Mouse (Mus musculus) heart, postnatal 0 days (tissue): ENCODE data around the gene Poc5. TPM values are rescaled to one million over a fixed set of nuclear protein-coding genes. Genes with fewer than 3 reads are reported as not detected.

Experiments
- ATAC-seq: fragments of 200-750 bp; cut with Nextera tagmentation; 2 replicates; pipeline ENCODE4 v1.8.0; 2017; ENCODE audit warnings: low read depth, moderate number of reproducible peaks, moderate library complexity; ENCODE audit not compliant: insufficient read depth
- DNase-seq: peaks from one replicate; pipeline ENCODE4 v3.0.0-alpha.2; 2016; ENCODE audit warnings: low spot score
- H3K27ac ChIP-seq: fragments of 300-500 bp; sonication (generic); 2 replicates; pipeline ENCODE4 v1.5.1; 2014; ENCODE audit warnings: low read depth, mild to moderate bottlenecking
- H3K27me3 ChIP-seq: fragments of 300-500 bp; sonication (generic); 2 replicates; pipeline ENCODE4 v1.6.1; 2014; ENCODE audit warnings: low read length, mixed read lengths; ENCODE audit not compliant: control insufficient read depth, insufficient read depth
- H3K36me3 ChIP-seq: fragments of 300-500 bp; sonication (generic); replicated peaks from 2 replicates; pipeline ENCODE4 v1.6.1; 2014; ENCODE audit warnings: low read length, mixed read lengths; ENCODE audit not compliant: control insufficient read depth, insufficient read depth
- H3K4me1 ChIP-seq: fragments of 300-500 bp; sonication (generic); 2 replicates; pipeline ENCODE4 v1.6.1; 2014; ENCODE audit warnings: antibody characterized with exemption; ENCODE audit not compliant: control insufficient read depth, insufficient read depth
- H3K4me2 ChIP-seq: fragments of 300-500 bp; sonication (generic); 2 replicates; pipeline ENCODE4 v1.6.1; 2014; ENCODE audit warnings: low read depth, mild to moderate bottlenecking, low read length, moderate library complexity
- H3K4me3 ChIP-seq: fragments of 300-500 bp; sonication (generic); 2 replicates; pipeline ENCODE4 v1.5.1; 2014; ENCODE audit warnings: low read depth, low read length
- H3K9ac ChIP-seq: fragments of 300-500 bp; sonication (generic); replicated peaks from 2 replicates; pipeline ENCODE4 v1.6.1; 2014; ENCODE audit warnings: low read depth, low read length, mixed read lengths
- H3K9me3 ChIP-seq: fragments of 300-500 bp; sonication (generic); replicated peaks from 2 replicates; pipeline ENCODE4 v1.6.1; 2016; ENCODE audit warnings: low read length; ENCODE audit not compliant: control insufficient read depth
- CTCF ChIP-seq: IDR thresholded peaks from 2 replicates; pipeline ENCODE4 v1.5.1; 2016; ENCODE audit warnings: antibody characterized with exemption, control low read depth, low read depth
- EP300 ChIP-seq: IDR thresholded peaks from 2 replicates; pipeline ENCODE4 v1.6.1; 2016; ENCODE audit warnings: antibody characterized with exemption, low read depth
- WGBS: fragments of 180-500 bp; shearing (Covaris S2); extraction: QIAGEN DNeasy Blood & Tissue Kit; methylation state at CpG from one replicate; pipeline ENCODE4 v1.1.7; 2014; 5-methylcytosine and 5-hydroxymethylcytosine counted together
- polyA plus RNA-seq: library from polyadenylated mRNA; unstranded; fragments of >200 nt; fragmentation: Nextera tagmentation; extraction: Ambion mirVana; gene quantifications from 2 replicates; pipeline ENCODE4 v1.2.1, GENCODE M21; 2015
- total RNA-seq: library from RNA; depleted of rRNA; stranded (reverse); fragments of >200 nt; gene quantifications from 2 replicates; pipeline ENCODE4 v1.2.3, GENCODE M21; 2014; ENCODE audit warnings: low replicate concordance

The Poc5 gene
- total and polyA plus RNA-seq, 2 experiments from 2014 or later = 7.8 to 7.9 TPM

GRCm38 (mm10) chr13:96418487-96418886, 30.4 kb downstream of the Poc5 start:
- peaks cover 31% of the 10 kb centered on the region for H3K36me3 ChIP-seq
- DNase-seq (no peak), ATAC-seq (no peak; the same call in 1 of the 2 replicates)
- H3K27ac ChIP-seq = no peak overlapping the region
- H3K4me3 ChIP-seq = no peak overlapping the region
- WGBS = 63% methylated on average over 4 of the region's 4 CpGs
- no peaks in the 10 kb centered on the region for H3K27me3 ChIP-seq
- no peak overlapping the region for H3K9ac ChIP-seq
- no peaks in the 10 kb centered on the region for H3K9me3 ChIP-seq
- H3K4me1 ChIP-seq = no peaks in the 10 kb centered on the region
- no peak for TF ChIP-seq EP300
- TF ChIP-seq CTCF = no peak
- H3K4me2 ChIP-seq = no peak overlapping the region

GRCm38 (mm10) chr13:96421230-96421629, 33.1 kb downstream of the Poc5 start:
- ATAC-seq = no peak
- Histone ChIP-seq H3K4me3 (no peak overlapping the region), H3K9ac (no peak overlapping the region)

GRCm38 (mm10) chr13:96424496-96425274, 36.6 kb downstream of the Poc5 start:
- DNase-seq = no peak
- H3K4me2 ChIP-seq = no peak overlapping the region
- WGBS = 89% methylated on average over 12 of the region's 12 CpGs
- no peak for TF ChIP-seq CTCF
- no peak for TF ChIP-seq EP300
- H3K36me3 ChIP-seq = no peaks in the 10 kb centered on the region
- no peak overlapping the region for H3K9ac ChIP-seq
- no peak overlapping the region for H3K27ac ChIP-seq
- no peak for ATAC-seq
- no peaks in the 10 kb centered on the region for H3K9me3 ChIP-seq
- H3K4me1 ChIP-seq = no peaks in the 10 kb centered on the region
- no peaks in the 10 kb centered on the region for H3K27me3 ChIP-seq
- H3K4me3 ChIP-seq = no peak overlapping the region

More at GRCm38 (mm10) chr13:96421230-96421629, 33.1 kb downstream of the Poc5 start:
- TF ChIP-seq EP300 (no peak), CTCF (no peak)
- H3K4me2 ChIP-seq = no peak overlapping the region
- no peaks in the 10 kb centered on the region for H3K27me3 ChIP-seq
- H3K36me3 ChIP-seq = peaks cover 5% of the 10 kb centered on the region
- H3K27ac ChIP-seq = no peak overlapping the region
- H3K4me1 ChIP-seq = no peaks in the 10 kb centered on the region
- no peak for DNase-seq
- no peaks in the 10 kb centered on the region for H3K9me3 ChIP-seq

- no peak for DNase-seq
- no peak for ATAC-seq
- WGBS = 63% methylated on average over 3 of the region's 3 CpGs
- no peaks in the 10 kb centered on the region for H3K4me1 ChIP-seq
- H3K9me3 ChIP-seq = no peaks in the 10 kb centered on the region
- no peaks in the 10 kb centered on the region for H3K36me3 ChIP-seq
- TF ChIP-seq EP300 (no peak), CTCF (no peak)
- no peak overlapping the region for H3K9ac ChIP-seq
- H3K27ac ChIP-seq = no peak overlapping the region
- no peak overlapping the region for H3K4me3 ChIP-seq
- no peak overlapping the region for H3K4me2 ChIP-seq
- no peaks in the 10 kb centered on the region for H3K27me3 ChIP-seq
Observed at GRCm38 (mm10) chr13:96426044-96426443, 38.0 kb downstream of the Poc5 start.

- H3K4me1 ChIP-seq = peaks cover 4% of the 10 kb centered on the region; the same call in 1 of the 2 replicates
- no peak overlapping the region for H3K4me3 ChIP-seq
- DNase-seq (no peak), ATAC-seq (no peak)
- no peak overlapping the region for H3K27ac ChIP-seq
- TF ChIP-seq CTCF (no peak), EP300 (no peak)
- no peak overlapping the region for H3K9ac ChIP-seq
- no peaks in the 10 kb centered on the region for H3K36me3 ChIP-seq
- H3K27me3 ChIP-seq = no peaks in the 10 kb centered on the region
- no peaks in the 10 kb centered on the region for H3K9me3 ChIP-seq
- H3K4me2 ChIP-seq = no peak overlapping the region
- 51% methylated on average over 5 of the region's 5 CpGs for WGBS
Observed at GRCm38 (mm10) chr13:96428531-96428930, 40.4 kb downstream of the Poc5 start.
